Mouse (Mus musculus) brain, embryonic 18.5 days (tissue): ENCODE results near the gene Fam173a.
"Not testable (repeated sequence)": the region's sequence is repeated elsewhere in the genome, so short reads cannot be mapped to it uniquely, and the experiment has no call there.

Source experiments
- DNase-seq: peaks from one replicate; pipeline ENCODE4 v3.0.0-alpha.2; 2012; ENCODE audit warnings: low read depth, low spot score

The Fam173a gene

DNA sequence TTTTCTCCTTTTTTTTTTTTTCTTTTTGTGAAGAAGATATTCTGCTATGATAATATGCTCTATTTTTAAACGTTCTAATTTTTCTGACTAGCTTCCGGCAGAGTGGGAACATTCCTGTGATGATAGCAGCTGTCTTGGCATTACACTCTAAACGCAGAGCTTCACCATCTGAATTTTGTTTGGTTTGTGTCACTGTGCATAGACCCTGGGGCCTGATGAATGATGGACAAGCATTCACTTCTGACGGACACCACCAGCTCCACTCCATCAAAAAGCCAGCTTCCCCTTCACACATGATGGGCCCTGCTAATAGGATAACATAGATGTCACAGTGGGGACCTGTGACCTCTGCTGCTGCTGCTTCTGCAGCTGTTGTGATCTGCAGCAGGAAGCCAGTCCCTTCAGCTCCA lies 31.1 kb downstream of the Fam173a start:
- no peak for DNase-seq

DNA sequence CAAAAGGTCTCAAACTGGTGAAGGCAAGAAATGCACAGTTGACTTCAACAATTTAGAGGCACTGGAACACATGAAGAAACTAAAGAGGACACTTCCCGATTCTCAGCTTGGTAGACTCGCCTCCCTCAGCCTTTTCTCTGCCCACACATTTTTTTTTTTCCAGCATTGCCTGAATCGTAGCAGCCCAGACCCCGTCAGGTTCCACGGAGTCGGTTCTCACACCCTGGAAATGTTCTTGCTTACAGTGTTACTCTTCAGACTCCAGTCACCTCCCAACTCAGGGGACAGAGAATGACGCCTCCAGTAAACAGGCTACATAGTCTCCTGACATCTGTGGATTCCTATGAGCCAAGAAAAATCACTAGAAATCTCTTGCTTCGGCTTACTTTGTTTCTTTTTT lies 32.6 kb downstream of the Fam173a start:
- no peak for DNase-seq

DNA sequence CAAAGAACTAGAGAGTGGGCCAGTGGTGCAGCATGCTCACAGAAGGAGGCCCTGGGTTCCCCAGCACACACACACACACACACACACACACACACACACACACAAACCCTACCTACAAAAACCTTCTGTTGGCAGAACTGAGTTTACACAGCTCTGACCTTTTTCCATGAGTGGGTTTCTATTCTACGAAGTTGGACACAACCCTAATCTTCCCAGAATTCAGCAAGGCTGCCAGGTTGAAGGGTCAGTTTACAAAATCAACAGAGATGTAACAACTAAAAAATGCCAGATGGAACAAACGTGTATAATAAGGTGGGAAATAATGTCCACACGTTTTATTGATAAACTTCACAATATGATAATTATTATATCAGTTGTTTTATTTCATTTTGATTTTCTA lies 35.0 kb downstream of the Fam173a start:
- no peak for DNase-seq

DNA sequence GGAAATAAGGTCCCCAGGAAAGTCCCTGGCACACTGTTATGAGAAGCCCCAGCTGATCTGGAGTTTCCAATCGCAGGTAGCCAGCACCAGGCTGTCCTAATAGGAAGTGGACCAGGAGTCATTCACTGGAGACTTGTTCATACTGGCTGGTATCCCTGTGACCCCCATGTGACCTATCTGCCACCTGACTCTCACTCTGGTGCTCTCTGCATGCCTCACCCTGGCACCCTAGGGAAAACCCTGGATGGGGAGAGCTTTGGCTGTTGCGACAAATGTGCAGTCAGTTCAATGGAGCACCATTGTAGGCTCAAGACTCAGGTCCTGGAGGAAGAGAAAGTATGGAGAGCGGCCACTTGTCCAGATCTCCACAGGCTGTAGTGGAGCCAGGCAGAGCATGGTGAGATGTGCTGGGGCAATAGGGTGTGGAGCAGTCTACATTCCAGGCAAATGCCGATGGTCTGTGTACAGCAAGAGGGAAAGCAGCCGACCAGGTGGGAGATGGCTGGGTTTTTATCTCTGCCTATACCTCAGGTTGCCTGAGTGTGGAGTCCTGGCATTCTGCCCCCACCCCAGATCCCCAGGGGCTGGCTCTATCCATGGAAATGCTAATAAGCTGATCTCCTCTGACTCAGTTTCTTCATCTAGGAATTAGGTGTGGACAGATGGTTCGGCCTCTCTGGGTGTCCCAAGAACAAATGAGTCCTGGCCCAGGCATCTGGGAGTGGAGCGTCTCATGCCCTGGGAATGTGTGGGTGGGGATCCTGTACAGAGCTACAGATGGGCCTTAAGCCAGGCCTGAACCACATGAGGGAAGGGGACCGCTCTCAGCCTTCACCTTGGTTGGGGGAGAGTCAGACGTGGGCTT lies 36.1 kb downstream of the Fam173a start:
- no peak for DNase-seq

DNA sequence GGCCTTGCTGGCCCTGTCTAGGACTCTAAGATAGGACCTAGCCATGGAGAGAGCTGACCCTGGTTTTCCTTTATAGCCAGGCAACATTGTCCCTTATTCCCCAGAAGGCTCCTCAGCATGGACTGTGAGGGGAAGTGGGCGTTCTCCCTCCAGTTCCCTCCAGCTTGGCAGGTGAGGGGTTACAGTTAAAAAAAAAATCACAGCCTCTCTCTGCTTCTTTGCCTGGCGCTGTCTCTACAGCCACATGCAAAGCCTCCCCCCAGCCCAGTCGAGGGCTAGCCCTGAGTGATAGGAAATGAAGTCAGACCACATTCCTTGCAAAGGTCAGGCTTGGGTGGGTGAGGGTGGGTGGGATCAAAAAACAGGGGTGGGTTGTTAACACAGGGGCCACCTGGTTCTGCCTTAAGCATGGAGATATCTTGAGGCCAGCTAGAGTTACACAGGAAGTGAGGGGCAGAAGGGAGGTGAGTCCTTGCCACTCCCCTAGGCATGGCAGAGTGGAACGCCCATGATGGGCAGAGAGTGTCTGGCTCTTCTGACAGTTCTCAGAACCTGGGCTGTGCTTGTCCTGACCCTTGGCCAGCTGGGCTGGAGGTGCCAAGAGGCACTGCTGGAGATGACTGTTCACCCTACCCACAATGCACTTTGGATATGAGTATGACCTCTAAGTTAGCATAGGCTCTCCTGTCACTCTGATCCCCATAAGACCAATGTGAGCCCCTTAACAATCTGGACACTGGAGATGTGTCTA lies 36.9 kb downstream of the Fam173a start:
- no peak for DNase-seq

DNA sequence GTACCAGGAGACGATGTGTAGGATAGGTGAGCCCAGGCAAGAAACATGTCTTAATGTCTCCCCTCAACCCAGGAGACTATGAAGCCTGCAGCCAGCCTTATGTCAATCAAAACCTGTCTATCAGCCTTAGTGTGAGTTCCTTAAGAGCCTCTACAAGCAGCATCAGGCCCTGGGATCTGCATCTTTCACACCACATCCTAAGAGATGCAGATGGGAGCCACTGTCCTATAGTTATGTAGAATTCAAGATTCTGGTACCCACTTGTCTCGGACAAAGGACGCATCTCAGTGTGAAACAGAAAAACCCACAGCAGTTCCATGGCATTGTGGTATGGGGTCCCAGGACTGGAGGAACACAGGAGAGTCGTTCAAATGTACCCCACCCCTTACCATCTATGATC lies 37.6 kb downstream of the Fam173a start:
- DNase-seq, result no peak

DNA sequence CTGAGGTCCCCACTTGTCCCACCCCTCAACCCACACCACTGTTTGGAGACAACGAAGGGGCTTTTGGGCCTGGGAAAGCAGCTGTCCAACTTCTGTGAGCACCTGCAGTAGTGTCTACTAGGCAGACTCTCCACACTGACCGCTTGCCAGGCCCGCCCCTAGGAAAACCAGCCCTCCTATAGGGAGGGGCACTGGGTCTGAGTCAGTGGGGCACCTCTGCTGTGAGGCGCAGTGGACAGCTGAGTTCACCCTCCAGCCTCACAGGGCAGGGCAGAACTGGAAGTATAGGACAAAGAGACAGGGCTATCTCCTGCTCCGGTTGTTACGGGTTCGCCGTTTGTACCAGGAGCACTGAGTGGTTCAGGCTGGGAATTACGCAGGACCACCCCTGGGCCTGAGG lies 38.5 kb downstream of the Fam173a start, which contains the start of gene Msln:
Msln (minus strand) TSS at position 138 of the 400 bp plus-strand sequence.
- DNase-seq, result no peak

DNA sequence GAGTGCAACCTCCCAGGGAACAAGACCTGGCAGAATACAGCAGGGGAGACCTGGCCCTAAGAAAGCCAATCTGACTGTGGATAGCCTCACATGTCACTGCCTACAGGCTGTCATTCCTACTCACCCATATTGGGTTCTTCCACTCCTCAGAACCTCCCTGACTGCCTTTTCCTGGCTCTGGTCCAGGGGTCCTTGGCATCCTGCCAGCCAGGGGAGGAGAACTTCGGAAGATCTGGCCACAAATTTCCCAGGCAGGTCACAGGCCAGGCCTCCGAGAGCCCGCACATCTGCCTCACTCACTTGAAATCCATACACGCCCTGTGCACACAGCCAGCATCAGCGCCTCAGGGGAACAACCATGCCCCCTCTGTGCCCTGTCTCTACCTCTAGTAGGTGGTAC lies 41.3 kb downstream of the Fam173a start:
- no peak for DNase-seq

DNA sequence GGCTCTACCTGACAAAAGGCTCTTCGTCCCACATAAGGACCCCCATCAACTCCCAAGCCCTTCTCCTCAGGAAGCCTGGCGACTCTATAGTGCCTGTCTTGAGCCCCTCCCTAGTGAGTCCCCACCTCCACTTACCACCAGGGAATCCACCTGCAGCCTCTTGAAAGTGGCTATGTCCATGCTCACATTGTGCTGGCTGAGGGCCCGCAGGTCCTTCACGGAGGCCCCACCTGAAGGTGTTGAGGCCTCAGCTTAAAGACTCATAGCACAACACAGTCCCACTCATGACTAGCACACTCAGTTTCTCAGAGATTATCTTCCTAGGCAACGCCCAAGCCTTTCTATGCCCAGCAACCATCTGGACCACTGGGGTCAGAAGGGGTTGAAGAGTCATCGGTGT lies 43.4 kb downstream of the Fam173a start:
- no peak for DNase-seq

DNA sequence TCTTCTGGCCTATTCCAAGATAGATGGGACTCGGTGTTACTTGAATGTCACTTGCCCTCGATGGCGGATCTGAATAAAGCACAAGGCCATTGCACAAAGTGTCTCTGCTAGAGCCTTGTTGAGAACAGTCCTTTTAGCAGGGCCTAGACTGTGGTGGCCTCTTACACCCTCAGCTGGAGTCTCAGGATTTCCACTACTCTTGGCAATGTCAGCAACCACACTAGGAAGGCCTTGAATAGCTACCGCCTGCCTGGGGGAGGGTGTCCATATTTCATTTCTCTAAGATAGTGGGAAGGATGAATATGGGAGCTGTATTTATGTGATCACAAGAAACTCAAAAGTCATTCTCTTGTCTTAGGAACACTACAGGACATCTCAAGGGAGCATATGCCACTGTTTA lies 44.5 kb downstream of the Fam173a start:
- no peak for DNase-seq

DNA sequence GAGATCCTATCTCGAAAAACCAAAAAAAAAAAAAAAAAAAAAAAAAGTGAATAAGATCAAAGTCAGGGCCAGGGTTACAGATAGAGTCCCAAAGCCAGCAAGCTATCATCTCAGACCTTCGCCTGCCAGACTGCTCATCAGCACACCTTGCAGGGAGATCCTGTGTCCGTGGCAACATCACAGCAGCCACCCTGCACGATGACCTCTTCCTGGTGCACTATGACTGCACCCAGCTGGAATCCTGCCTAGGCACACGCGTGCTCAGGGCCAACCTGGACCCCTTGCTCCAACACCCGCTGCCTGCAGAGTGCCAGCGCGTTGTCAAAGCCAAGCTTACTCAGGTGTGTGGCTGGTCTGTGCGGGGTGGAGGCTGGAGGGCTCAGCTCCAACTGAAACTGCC lies 48.4 kb downstream of the Fam173a start:
- DNase-seq, result no peak

DNA sequence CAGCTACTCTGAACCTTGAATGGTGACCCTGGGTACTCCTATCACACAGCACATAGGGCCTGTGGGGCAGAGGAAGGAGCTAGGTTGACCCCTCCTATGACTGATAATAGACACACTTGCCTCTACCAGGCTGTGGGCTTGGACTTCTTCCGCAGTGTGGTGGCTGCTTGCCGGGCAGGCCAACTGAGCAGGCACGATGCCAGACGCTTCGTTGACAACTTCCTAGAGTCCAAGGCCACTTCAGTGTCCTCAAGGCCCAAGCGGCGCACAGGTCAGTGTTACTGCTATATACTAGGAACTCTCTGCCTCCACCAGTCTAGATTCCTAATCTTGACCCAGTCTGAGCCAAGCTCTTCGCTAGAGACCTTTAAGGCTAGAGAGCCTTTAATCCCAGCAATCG lies 48.9 kb downstream of the Fam173a start:
- DNase-seq, result no peak

DNA sequence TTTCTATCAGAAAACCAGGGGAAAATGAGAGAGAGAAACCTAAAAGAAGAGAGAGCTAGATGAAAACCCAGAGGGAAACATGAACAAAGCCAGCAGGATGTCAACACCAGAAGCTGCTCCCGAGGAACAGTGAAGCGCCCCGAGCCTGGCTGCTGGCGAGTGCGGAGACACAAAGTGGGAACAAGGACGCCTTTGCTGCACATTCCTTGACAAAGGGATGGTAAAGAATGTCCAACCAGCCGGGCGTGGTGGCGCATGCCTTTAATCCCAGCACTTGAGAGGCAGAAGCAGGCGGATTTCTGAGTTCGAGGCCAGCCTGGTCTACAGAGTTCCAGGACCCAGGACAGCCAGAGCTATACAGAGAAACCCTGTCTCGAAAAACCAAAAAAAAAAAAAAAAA lies 51.2 kb downstream of the Fam173a start:
- DNase-seq, result not testable (repeated sequence)
